Mouse (Mus musculus) brain, embryonic 14.5 days (tissue): ENCODE data around the gene Zfp760.

Source experiments
- CTCF ChIP-seq: fragments of 200-500 bp; IDR thresholded peaks from 2 replicates; pipeline ENCODE4 v1.5.1; 2012; ENCODE audit warnings: inconsistent platforms, mild to moderate bottlenecking, moderate library complexity, borderline replicate concordance; ENCODE audit not compliant: insufficient read depth, insufficient read length; ENCODE audit errors: extremely low read depth
- POLR2A ChIP-seq: fragments of 200-500 bp; IDR thresholded peaks from 2 replicates; pipeline ENCODE4 v1.6.1; 2012; ENCODE audit warnings: mild to moderate bottlenecking, inconsistent platforms, borderline replicate concordance; ENCODE audit not compliant: poor library complexity, insufficient read depth, insufficient read length, severe bottlenecking; ENCODE audit errors: extremely low read depth

GRCm38 (mm10) chr17:21703414-21703813 is 4.1 kb upstream of the Zfp760 start:
- TF ChIP-seq POLR2A (no peak), CTCF (no peak)
